Mouse (Mus musculus) adrenal gland, postnatal 10 days (tissue): ENCODE measurements around the gene Best2. TPM values are rescaled to one million over a fixed set of nuclear protein-coding genes. Genes with fewer than 3 reads are reported as not detected.

Experiments used
- DNase-seq: peaks from one replicate; pipeline ENCODE4 v3.0.0; 2021; ENCODE audit warnings: mixed read lengths
- microRNA-seq: library from miRNA; unstranded; fragments of <30 nt; microRNA quantifications from one replicate; pipeline ENCODE4 v1.2.0, GENCODE M21; 2021
- total RNA-seq, 2 experiments: library from RNA; stranded (reverse); gene quantifications; 2 replicates each; pipeline ENCODE4 v1.2.3; 2021

Best2 gene
- total RNA-seq, 2 experiments from 2014 or later, result not detected

GRCm38 (mm10) chr8:84967532-84968304 is 46.6 kb downstream of the Best2 start:
- DNase-seq, result peak; percentile 35

GRCm38 (mm10) chr8:84966603-84967002 is 47.7 kb downstream of the Best2 start:
- DNase-seq, result peak; percentile 58

- peak; percentile 95 for DNase-seq
Observed at GRCm38 (mm10) chr8:84965731-84966291, 48.5 kb downstream of the Best2 start.

- no peak for DNase-seq
Observed at GRCm38 (mm10) chr8:84963952-84964351, 50.4 kb downstream of the Best2 start.

- DNase-seq, result peak; percentile 77
Observed at GRCm38 (mm10) chr8:84959811-84960210, 54.5 kb downstream of the Best2 start.

Small RNA genes lying within 50 kb of the gene (microRNA-seq; reads per million reads assigned to microRNA genes)
- not detected for gene Mir7070

Other genes starting within 250 kb of the Best2 start
- gene Nfix, start 214.2 kb downstream of the Best2 start, total RNA-seq, result 100 to 1,000 TPM; 145 to 200 TPM
- 1 to 10 TPM; 5.0 to 6.9 TPM for gene Dand5, start 191.7 kb downstream of the Best2 start, total RNA-seq
- 10 to 100 TPM; 39.2 to 40.0 TPM for gene Gadd45gip1, start 183.0 kb downstream of the Best2 start, total RNA-seq
- 100 to 1,000 TPM in 1 of 2 experiments, 10 to 100 TPM in 1; 89.4 to 108 TPM for gene Rad23a, start 173.9 kb downstream of the Best2 start, total RNA-seq
- gene Calr, start 167.6 kb downstream of the Best2 start, total RNA-seq, result 100 to 1,000 TPM; 404 to 492 TPM
- gene Farsa, start 157.5 kb downstream of the Best2 start, total RNA-seq, result 10 to 100 TPM; 52.0 to 52.4 TPM
- 10 to 100 TPM; 16.1 to 21.1 TPM for gene Syce2, start 142.4 kb downstream of the Best2 start, total RNA-seq
- 10 to 100 TPM; 77.9 to 96.9 TPM for gene Gcdh, start 120.6 kb downstream of the Best2 start, total RNA-seq
- gene Klf1, start 112.6 kb downstream of the Best2 start, total RNA-seq, result 1 to 10 TPM; 2.6 to 4.3 TPM
- 10 to 100 TPM; 11.8 to 12.8 TPM for gene Dnase2a, start 106.0 kb downstream of the Best2 start, total RNA-seq
- 1 to 10 TPM; 2.3 to 4.2 TPM for gene Mast1, start 77.2 kb downstream of the Best2 start, total RNA-seq
- gene Rtbdn, start 67.5 kb downstream of the Best2 start, total RNA-seq, result under 1 TPM in 1 of 2 experiments, not detected in 1; 0.21 TPM
- gene Gm49661, start 45.1 kb downstream of the Best2 start, total RNA-seq, result 1 to 10 TPM in 1 of 2 experiments, not detected in 1; 1.1 TPM
- gene Prdx2, start 44.9 kb downstream of the Best2 start, total RNA-seq, result 100 to 1,000 TPM; 477 to 503 TPM
- gene Rnaseh2a, start 44.8 kb downstream of the Best2 start, total RNA-seq, result 10 to 100 TPM; 88.6 to 91.7 TPM
- gene Junb, start 35.8 kb downstream of the Best2 start, total RNA-seq, result 100 to 1,000 TPM in 1 of 2 experiments, 10 to 100 TPM in 1; 28.7 to 134 TPM
- gene Hook2, start 23.9 kb downstream of the Best2 start, total RNA-seq, result 1 to 10 TPM; 6.5 to 6.6 TPM
- gene Asna1, start 10.8 kb upstream of the Best2 start, total RNA-seq, result 10 to 100 TPM; 86.5 to 92.4 TPM
- 100 to 1,000 TPM; 143 to 155 TPM for gene Trir, start 12.3 kb upstream of the Best2 start, total RNA-seq
- 10 to 100 TPM; 56.6 to 59.7 TPM for gene Tnpo2, start 22.4 kb upstream of the Best2 start, total RNA-seq
- 10 to 100 TPM; 22.4 to 24.9 TPM for gene Fbxw9, start 45.5 kb upstream of the Best2 start, total RNA-seq
- gene Gm5741, start 53.5 kb upstream of the Best2 start, total RNA-seq, result 1 to 10 TPM in 1 of 2 experiments, not detected in 1; 1.2 TPM
- gene Dhps, start 57.2 kb upstream of the Best2 start, total RNA-seq, result 10 to 100 TPM; 35.7 to 36.5 TPM
- gene Wdr83os, start 66.2 kb upstream of the Best2 start, total RNA-seq, result 10 to 100 TPM; 58.2 to 70.5 TPM
- 10 to 100 TPM; 25.7 to 29.8 TPM for gene Wdr83, start 66.8 kb upstream of the Best2 start, total RNA-seq
- gene Man2b1, start 68.7 kb upstream of the Best2 start, total RNA-seq, result 10 to 100 TPM; 52.7 to 56.6 TPM
- 1 to 10 TPM; 3.7 to 3.9 TPM for gene Zfp791, start 108.6 kb upstream of the Best2 start, total RNA-seq
- not detected for gene Cks1brt, start 137.4 kb upstream of the Best2 start, total RNA-seq
- gene Olfr371, start 211.5 kb upstream of the Best2 start, total RNA-seq, result not detected